Comparison of ENCODE assay signal across 13 mouse cellular contexts in the genomic region with DNA sequence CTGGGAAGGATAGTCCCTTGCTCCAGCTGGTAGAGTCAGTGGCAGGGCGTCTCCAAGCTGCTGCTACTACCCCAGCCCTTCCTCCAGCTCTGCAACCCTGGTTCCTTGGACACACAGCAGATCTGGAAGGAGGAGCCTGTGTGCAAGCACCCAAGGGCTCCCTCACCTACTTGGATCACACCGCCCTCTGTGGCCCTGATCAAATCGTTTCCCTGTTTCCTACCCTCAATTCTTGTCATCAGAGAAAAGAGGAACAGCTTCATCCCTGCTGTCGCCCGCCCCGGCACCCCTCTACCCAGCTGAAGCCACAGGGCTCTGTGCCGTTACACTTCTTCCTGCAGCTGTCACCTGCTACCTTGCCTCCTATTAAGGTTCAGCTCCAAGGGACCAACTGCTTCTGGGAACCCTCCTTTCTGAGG. TPM values are rescaled to one million over a fixed set of nuclear protein-coding genes. Genes with fewer than 3 reads are reported as not detected.
DNase-seq lines count a peak whose midpoint lies in the region; ATAC-seq lines count a peak whose summit lies in the region.
"Had no signal": no experiment of that assay in that cellular context is flagged by ENCODE, and none has a peak within 500 bp of the region (broad histone marks: within the 10 kb centered on the region; RNA-seq: fewer than 3 reads in every experiment).

No protein-coding gene starts in this region.

- intact Hi-C loops in heart, postnatal 14 days (cut with DNase I): no loop called here

- no peak for DNase-seq in heart, postnatal 14 days
- peak; percentile 76 for DNase-seq in splenic B cell, adult 2 months (ENCODE audit: low read depth, low spot score)
- DNase-seq in neural tube, embryonic 10.5 days (ENCODE audit: extremely low spot score, low spot score): no peak
- DNase-seq: gastrocnemius, postnatal 14 days; liver, embryonic 13.5 days had no signal

- H3K27ac ChIP-seq in heart, embryonic 16.5 days (ENCODE audit: low read length): peak overlapping the region; percentile 16; the same call in 1 of the 2 replicates
- H3K27ac ChIP-seq: embryonic facial prominence, embryonic 13.5 days; hindbrain, embryonic 15.5 days; liver, embryonic 13.5 days; neural tube, embryonic 13.5 days had no signal

- H3K4me1 ChIP-seq in heart, embryonic 16.5 days (ENCODE audit: control insufficient read depth, insufficient read depth, low read length): peaks cover 19% of the 10 kb centered on the region

- H3K4me2 ChIP-seq in heart, embryonic 16.5 days (ENCODE audit: low read depth, low read length): no peak overlapping the region
- H3K4me2 ChIP-seq: embryonic facial prominence, embryonic 13.5 days; hindbrain, embryonic 15.5 days; liver, embryonic 13.5 days; neural tube, embryonic 13.5 days had no signal

- no peaks in the 10 kb centered on the region for H3K27me3 ChIP-seq in heart, embryonic 16.5 days (ENCODE audit: control insufficient read depth, insufficient read depth, low read length)
- no peaks in the 10 kb centered on the region for H3K27me3 ChIP-seq in splenic B cell, adult 2 months (ENCODE audit: control insufficient read depth, insufficient read depth, low read length, poor library complexity, severe bottlenecking)
- H3K27me3 ChIP-seq: embryonic facial prominence, embryonic 13.5 days; hindbrain, embryonic 15.5 days; liver, embryonic 13.5 days; neural tube, embryonic 13.5 days had no signal

- no peak overlapping the region for H3K4me3 ChIP-seq in heart, embryonic 16.5 days (ENCODE audit: low read length)
- H3K4me3 ChIP-seq: embryonic facial prominence, embryonic 13.5 days; hindbrain, embryonic 15.5 days; liver, embryonic 13.5 days; neural tube, embryonic 13.5 days had no signal

- ATAC-seq in heart, embryonic 16.5 days (replicated peaks; ENCODE audit: extremely low read depth, insufficient read depth, low FRiP score): 0 out of 2 replicates have a peak, but pooled peaks have one; percentile 10
- ATAC-seq in CD4-positive, CD25-positive, alpha-beta regulatory T cell, adult 4 months: peak; percentile 8
- ATAC-seq in granulocyte monocyte progenitor cell, adult 5-6 weeks (replicated peaks; ENCODE audit: poor library complexity, severe bottlenecking): peak; percentile 45
- no peak for ATAC-seq in activated CD4-positive, CD25-positive, alpha-beta regulatory T cell, adult 4 months
- ATAC-seq in megakaryocyte-erythroid progenitor cell, adult 5-6 weeks (replicated peaks; ENCODE audit: low FRiP score, low TSS enrichment, poor library complexity, severe bottlenecking): no peak

- H3K36me3 ChIP-seq in heart, embryonic 16.5 days (ENCODE audit: control insufficient read depth, insufficient read depth): peaks cover 13% of the 10 kb centered on the region
- peaks cover 24% of the 10 kb centered on the region for H3K36me3 ChIP-seq in splenic B cell, adult 2 months (ENCODE audit: control insufficient read depth, insufficient read depth, low read length, poor library complexity, severe bottlenecking)
- H3K36me3 ChIP-seq: hindbrain, embryonic 15.5 days; neural tube, embryonic 13.5 days had no signal

- no peak overlapping the region for H3K9ac ChIP-seq in heart, embryonic 16.5 days (ENCODE audit: low read length)
- H3K9ac ChIP-seq: embryonic facial prominence, embryonic 13.5 days; hindbrain, embryonic 15.5 days; liver, embryonic 13.5 days; neural tube, embryonic 13.5 days had no signal

- 67% methylated on average over 7 of the region's 7 CpGs for WGBS in heart, embryonic 16.5 days

- H3K9me3 ChIP-seq in heart, embryonic 16.5 days (replicated peaks; ENCODE audit: control insufficient read depth, low read length): no peaks in the 10 kb centered on the region
- H3K9me3 ChIP-seq: embryonic facial prominence, embryonic 13.5 days; hindbrain, embryonic 15.5 days; liver, embryonic 13.5 days; neural tube, embryonic 13.5 days had no signal

RNA-seq across cellular contexts. Expression of a gene that starts 9.7 kb away (rescaled TPM):
- 0.69 and 1.6 TPM in 2 replicates for polyA plus RNA-seq in heart, embryonic 16.5 days (2015; fragmentation: Nextera tagmentation; extraction: Ambion mirVana)
- 1 to 10 TPM; 3.2 to 4.0 TPM for total RNA-seq in heart, postnatal 14 days (2021)
- 1 to 10 TPM; 3.6 to 4.4 TPM for polyA plus RNA-seq in CD4-positive, CD25-positive, alpha-beta regulatory T cell, adult 4 months (2017; shearing (Covaris generic))
- total RNA-seq in granulocyte monocyte progenitor cell, adult 5-6 weeks (2014; fragmentation: Nextera tagmentation): 11.4 and 12.1 TPM in 2 replicates
- 2.6 and 2.8 TPM in 2 replicates for total RNA-seq in granulocyte monocyte progenitor cell, adult 5-6 weeks (2017)
- polyA plus RNA-seq in activated CD4-positive, CD25-positive, alpha-beta regulatory T cell, adult 4 months (2017; shearing (Covaris generic)): 1 to 10 TPM; 5.0 to 5.9 TPM
- 3.8 and 4.7 TPM in 2 replicates for total RNA-seq in megakaryocyte-erythroid progenitor cell, adult 5-6 weeks (2014; fragmentation: Nextera tagmentation)
- 2.7 and 5.6 TPM in 2 replicates for total RNA-seq in megakaryocyte-erythroid progenitor cell, adult 5-6 weeks (2017)

RNA-seq across cellular contexts. Expression of a gene that starts 33.0 kb away (rescaled TPM):
- 37.0 and 40.5 TPM in 2 replicates for polyA plus RNA-seq in heart, embryonic 16.5 days (2015; fragmentation: Nextera tagmentation; extraction: Ambion mirVana)
- total RNA-seq in heart, postnatal 14 days (2021): 10 to 100 TPM; 22.6 to 24.5 TPM
- polyA plus RNA-seq in CD4-positive, CD25-positive, alpha-beta regulatory T cell, adult 4 months (2017; shearing (Covaris generic)): 10 to 100 TPM; 56.7 to 74.8 TPM
- 53.2 and 99.6 TPM in 2 replicates for total RNA-seq in granulocyte monocyte progenitor cell, adult 5-6 weeks (2014; fragmentation: Nextera tagmentation)
- total RNA-seq in granulocyte monocyte progenitor cell, adult 5-6 weeks (2017): 42.4 and 52.9 TPM in 2 replicates
- polyA plus RNA-seq in activated CD4-positive, CD25-positive, alpha-beta regulatory T cell, adult 4 months (2017; shearing (Covaris generic)): 10 to 100 TPM; 62.6 to 68.1 TPM
- 31.2 and 52.8 TPM in 2 replicates for total RNA-seq in megakaryocyte-erythroid progenitor cell, adult 5-6 weeks (2014; fragmentation: Nextera tagmentation)
- 34.5 and 49.7 TPM in 2 replicates for total RNA-seq in megakaryocyte-erythroid progenitor cell, adult 5-6 weeks (2017)

RNA-seq across cellular contexts. Expression of a gene that starts 51.4 kb away (rescaled TPM):
- polyA plus RNA-seq in heart, embryonic 16.5 days (2015; fragmentation: Nextera tagmentation; extraction: Ambion mirVana): 18.5 and 19.0 TPM in 2 replicates
- total RNA-seq in heart, postnatal 14 days (2021): 10 to 100 TPM in 1 of 2 experiments, 1 to 10 TPM in 1; 9.0 to 10.4 TPM
- polyA plus RNA-seq in CD4-positive, CD25-positive, alpha-beta regulatory T cell, adult 4 months (2017; shearing (Covaris generic)): 1 to 10 TPM; 5.1 to 8.8 TPM
- 23.9 and 28.5 TPM in 2 replicates for total RNA-seq in granulocyte monocyte progenitor cell, adult 5-6 weeks (2014; fragmentation: Nextera tagmentation)
- total RNA-seq in granulocyte monocyte progenitor cell, adult 5-6 weeks (2017): 28.5 and 30.5 TPM in 2 replicates
- polyA plus RNA-seq in activated CD4-positive, CD25-positive, alpha-beta regulatory T cell, adult 4 months (2017; shearing (Covaris generic)): 10 to 100 TPM in 1 of 2 experiments, 1 to 10 TPM in 1; 8.2 to 10.6 TPM
- 25.4 and 26.1 TPM in 2 replicates for total RNA-seq in megakaryocyte-erythroid progenitor cell, adult 5-6 weeks (2014; fragmentation: Nextera tagmentation)
- total RNA-seq in megakaryocyte-erythroid progenitor cell, adult 5-6 weeks (2017): 32.2 and 33.6 TPM in 2 replicates

RNA-seq across cellular contexts. Expression of a gene that starts 52.4 kb away (rescaled TPM):
- 0.63 and 0.92 TPM in 2 replicates for polyA plus RNA-seq in heart, embryonic 16.5 days (2015; fragmentation: Nextera tagmentation; extraction: Ambion mirVana)
- under 1 TPM in 1 of 2 experiments, not detected in 1; 0.22 TPM for total RNA-seq in heart, postnatal 14 days (2021)
- polyA plus RNA-seq in CD4-positive, CD25-positive, alpha-beta regulatory T cell, adult 4 months (2017; shearing (Covaris generic)): not detected
- total RNA-seq in granulocyte monocyte progenitor cell, adult 5-6 weeks (2014; fragmentation: Nextera tagmentation): not detected in 2 replicates
- total RNA-seq in granulocyte monocyte progenitor cell, adult 5-6 weeks (2017): not detected in 2 replicates
- not detected for polyA plus RNA-seq in activated CD4-positive, CD25-positive, alpha-beta regulatory T cell, adult 4 months (2017; shearing (Covaris generic))
- not detected in 2 replicates for total RNA-seq in megakaryocyte-erythroid progenitor cell, adult 5-6 weeks (2014; fragmentation: Nextera tagmentation)
- not detected in 2 replicates for total RNA-seq in megakaryocyte-erythroid progenitor cell, adult 5-6 weeks (2017)
- total RNA-seq: gastrocnemius, postnatal 14 days had no signal
- polyA plus RNA-seq: embryonic facial prominence, embryonic 13.5 days; liver, embryonic 13.5 days had no signal

Comparison
In these comparisons a context has a peak if more than half of its experiments do, and no peak if none do; other contexts are left out.
1. ATAC-seq: peak in heart, embryonic 16.5 days (single experiment), CD4-positive, CD25-positive, alpha-beta regulatory T cell, adult 4 months (single experiment) and granulocyte monocyte progenitor cell, adult 5-6 weeks (single experiment); none in activated CD4-positive, CD25-positive, alpha-beta regulatory T cell, adult 4 months (single experiment) and megakaryocyte-erythroid progenitor cell, adult 5-6 weeks (single experiment).